Mouse (Mus musculus) gastrocnemius, postnatal 36 days (tissue): Measurements from ENCODE around the gene Chml. TPM values are rescaled to one million over a fixed set of nuclear protein-coding genes. Genes with fewer than 3 reads are reported as not detected.

ENCODE experiments used
- DNase-seq, 2 experiments: peaks; one replicate each; pipeline ENCODE4 v3.0.0; 2022
- intact Hi-C: fragments of 180-260 bp; cut with DNase I; formaldehyde crosslinking; loops from one replicate; pipeline ENCODE4 v1.15.1; 2025
- long read RNA-seq, 2 experiments: library from polyadenylated mRNA; stranded (forward); transcript quantifications; one replicate each; pipeline ENCODE4 v2.0.0; 2021
- total RNA-seq, 2 experiments: library from RNA; stranded (reverse); gene quantifications; 2 replicates each; pipeline ENCODE4 v1.2.3; 2021

Chml gene
- total RNA-seq, result 1 to 10 TPM; 2.2 to 2.5 TPM
- long read RNA-seq, experiment 1, result 0 reads
- long read RNA-seq, experiment 2, result 0 reads

DNA sequence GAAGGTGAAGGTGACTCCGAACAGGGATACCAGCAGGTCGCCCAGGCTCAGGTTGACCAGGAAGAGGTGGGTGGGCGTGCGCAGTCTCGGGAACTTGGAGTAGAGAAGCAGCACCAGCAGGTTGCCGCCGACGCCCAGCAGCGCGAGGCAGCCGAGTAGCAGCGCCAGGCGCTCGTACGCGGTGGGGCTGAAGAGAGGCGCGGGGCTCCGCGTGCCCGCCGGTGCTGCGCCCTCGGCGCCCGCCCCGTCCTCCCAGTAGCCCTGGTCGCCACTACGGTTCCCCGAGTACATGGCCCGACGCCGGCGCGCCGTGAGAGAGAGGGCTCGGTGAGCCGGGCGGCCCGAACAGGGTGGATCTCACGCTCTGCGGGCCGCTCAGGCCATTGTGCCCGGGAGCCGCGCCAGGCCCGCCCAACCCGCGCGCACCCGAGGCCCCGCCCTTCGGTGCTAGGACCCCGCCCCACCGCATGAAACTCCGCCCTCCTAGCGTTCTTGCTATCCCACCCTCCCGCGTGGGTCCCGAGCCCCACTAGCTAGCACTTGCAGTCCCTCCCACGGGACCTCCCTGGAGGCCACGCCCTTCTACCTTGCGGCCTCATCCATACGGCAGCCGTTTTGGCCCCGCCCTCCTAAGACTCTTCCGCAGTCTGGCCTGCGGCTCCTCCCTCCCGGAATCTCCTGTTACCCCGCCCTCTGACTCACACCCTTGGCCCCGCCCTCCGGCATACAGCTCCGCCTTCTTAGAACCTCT, at the start of gene Chml, which contains the start of gene Opn3:
Gene Chml (minus strand): TSS at position 656 of the 751 bp plus-strand sequence.
Gene Opn3 (minus strand): TSS at position 531 of the 751 bp plus-strand sequence.
- DNase-seq, result peak; percentile 97 to 98
- intact Hi-C loops, result loop anchor here (2.0 to 5.0 kb wide), 2 partner anchors 68 to 190 kb away; partner anchors contain the start of genes Exo1 and Fh1

DNA sequence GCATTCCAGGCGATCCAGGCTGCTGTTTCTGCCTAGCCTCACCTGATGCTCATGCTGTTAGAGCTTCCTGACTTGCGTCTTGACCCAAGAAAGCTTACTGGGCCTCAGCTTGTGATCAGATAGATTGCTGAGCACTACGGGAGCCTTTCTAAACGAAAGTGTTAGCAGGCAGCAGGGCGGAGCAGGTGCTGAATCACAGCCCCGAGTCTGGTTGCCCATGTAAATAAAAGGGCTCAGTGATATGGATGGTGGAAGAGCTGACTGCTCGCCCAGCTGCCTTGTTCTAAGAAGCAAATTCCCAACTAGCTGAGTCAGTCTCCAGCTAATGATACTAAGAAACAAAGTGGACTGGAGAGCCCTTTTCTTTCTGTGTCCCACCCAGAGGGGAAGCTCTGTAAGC, 33.1 kb upstream of the Chml start:
- intact Hi-C loops, result no loop called here
- no peak for DNase-seq

DNA sequence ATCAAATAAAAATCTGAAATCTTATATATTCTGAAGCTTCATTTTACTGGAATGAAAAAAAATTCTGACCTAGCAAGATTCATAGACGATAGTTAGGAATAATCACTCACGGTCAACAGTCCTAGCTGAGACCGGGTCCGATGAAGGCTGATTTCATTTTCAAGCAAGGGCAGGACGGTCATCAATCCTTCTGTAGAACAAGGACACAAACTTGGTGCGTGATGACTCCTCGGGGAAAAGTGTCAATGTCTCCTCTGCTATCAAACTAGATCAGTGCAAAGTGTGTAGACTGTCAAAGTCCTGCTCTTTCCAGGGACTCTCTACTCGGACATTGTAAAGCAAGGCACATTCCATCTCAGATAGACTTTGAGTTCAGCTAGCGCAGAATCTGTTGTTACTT, 24.1 kb upstream of the Chml start:
- intact Hi-C loops, result no loop called here
- DNase-seq, result no peak

DNA sequence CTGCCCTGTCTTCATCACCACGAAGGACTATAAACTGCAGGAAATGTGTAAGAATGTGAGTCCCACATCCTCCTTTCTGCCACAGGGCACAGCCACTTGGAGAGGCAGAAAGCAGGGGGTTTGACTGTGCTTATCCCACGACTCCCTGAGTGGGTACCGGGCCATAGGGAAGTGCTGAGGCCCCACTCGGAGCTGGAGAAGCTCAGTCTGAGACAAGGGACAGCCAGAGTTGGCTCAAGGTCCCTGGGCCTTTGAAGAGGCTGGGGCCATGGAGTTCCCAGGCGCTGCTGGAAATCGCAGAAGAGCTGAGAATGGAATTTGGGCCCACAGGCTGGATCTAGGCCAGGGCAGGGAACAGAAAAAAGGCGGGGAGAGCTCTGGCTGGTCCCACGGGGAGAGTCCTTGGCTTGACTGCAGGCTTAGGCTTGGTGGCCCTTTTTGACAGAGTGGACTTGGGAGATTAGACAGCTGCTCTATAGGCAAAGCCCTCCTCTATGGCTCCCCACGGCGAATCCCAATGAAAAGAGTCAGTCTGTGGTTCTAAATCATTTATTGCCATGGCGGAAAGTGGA, 19.7 kb upstream of the Chml start:
- DNase-seq, result no peak
- intact Hi-C loops, result no loop called here

DNA sequence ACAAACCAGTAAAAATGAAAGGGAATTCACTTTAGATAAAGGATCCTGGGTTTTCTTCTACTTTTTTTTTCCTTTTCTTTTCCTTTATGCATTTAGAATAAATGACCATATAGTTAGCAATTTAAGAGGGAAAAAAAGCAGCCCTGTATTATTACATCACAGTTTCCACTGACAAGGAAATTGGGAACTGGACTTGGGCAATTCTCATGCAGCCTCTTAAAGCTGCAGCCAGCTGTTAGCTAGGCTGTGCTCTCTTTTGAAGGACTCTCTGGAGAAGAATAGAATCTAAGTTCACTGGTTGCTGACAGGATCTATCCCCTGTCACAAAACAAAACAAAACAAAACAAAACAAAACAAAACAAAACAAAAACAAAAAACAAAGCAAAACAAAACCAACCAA, 15.3 kb upstream of the Chml start:
- no peak for DNase-seq
- intact Hi-C loops, result no loop called here

DNA sequence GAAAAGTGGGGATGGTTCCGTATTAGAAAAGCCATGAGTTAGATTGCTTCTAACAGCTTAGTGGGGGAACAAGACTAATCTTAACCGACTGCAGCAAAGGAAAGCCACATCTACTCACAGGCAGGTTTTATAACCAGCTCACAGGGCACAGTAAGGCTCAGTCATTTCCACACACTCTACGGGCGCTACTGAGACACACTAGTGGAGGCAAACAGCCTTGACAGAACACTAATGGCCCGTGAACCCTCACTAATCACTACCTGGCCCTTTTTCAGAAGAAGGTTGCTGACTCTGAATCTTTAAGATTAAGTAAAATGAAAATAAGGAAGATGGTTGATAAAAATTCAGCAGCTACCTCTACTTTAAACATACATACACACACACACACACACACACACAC, 14.9 kb upstream of the Chml start:
- intact Hi-C loops, result no loop called here

DNA sequence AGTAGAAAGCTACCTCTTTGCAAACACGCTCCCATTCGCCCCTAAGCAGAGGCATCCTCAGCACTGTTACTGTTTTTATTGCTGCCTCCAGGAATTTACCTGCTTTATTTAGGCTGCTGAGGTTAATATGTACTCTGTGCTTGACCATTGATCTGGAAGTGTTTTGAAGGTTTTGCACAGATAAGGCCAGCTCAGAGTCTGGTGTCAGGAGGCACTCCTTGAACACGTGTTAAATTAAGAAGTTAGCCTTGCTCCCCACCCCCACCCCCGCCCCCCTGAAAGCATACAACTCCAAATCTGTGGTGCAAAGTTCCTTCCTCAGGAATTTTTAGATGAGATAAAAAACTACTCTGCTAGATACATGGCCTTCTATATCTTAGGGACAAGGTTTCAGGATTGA, 8.4 kb upstream of the Chml start:
- no peak for DNase-seq
- intact Hi-C loops, result no loop called here

More for the DNA sequence above, 14.9 kb upstream of the Chml start:
- no peak for DNase-seq

DNA sequence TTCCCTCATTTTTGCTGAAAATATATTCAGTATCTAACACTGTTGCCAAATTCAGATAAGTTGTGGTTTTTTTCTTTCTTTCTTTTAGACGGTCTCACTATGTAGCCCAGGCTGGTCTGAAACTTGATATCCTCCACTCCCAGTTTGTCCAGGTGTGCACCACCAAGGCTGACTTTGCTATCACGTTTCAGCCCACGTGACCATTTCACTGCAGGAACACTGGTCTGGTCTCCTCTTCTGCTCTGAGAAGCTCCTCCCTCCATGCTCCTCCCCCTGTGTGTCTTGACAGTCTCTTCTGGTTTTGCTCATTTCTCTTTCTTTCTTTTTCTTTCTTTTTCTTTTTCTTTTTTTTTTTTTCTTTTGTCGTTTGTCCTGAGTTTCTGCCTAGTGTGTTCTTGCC, 7.1 kb upstream of the Chml start:
- no peak for DNase-seq
- intact Hi-C loops, result no loop called here

DNA sequence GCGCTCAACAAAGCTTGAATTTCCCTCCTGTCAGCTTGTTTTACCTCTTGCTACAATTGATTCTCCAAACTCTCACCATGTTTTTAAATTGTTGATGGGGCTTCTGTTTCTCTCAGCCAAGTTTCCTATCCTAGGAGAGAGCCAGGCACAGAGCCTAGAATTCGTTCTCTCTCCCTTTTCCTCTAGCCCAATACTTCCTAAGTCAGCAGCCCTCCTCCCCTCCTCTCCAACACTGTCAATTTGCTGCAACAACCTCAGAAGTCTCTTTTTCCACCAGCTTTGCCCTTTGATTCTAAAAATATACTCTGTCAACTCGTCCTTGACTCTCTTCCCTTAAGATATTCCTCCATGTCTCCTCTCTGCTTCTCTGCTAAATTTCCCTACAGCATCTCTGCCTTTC, 6.7 kb upstream of the Chml start:
- DNase-seq, result no peak
- intact Hi-C loops, result no loop called here

DNA sequence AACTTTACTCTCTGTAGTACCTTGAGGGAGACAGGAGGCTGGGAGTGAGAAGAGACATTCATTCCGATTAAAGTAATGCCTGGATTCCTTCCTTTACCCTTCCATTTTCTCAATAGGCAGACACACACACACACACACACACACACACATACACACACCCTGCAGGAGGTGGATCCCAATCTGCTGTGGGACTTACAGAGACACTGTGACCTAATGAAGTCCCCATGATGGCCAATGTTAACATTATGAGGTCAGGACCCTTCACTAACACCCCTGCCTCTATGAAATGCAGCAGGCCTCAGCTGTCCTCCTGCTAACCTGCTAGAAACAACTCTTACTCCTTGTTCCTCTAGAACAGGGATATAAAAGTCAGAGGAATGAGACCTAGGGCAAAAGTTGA, 5.6 kb upstream of the Chml start, which contains the start of gene Wdr64:
Gene Wdr64 (plus strand): TSS at position 301 of the 400 bp plus-strand sequence.
- intact Hi-C loops, result no loop called here
- DNase-seq, result no peak

DNA sequence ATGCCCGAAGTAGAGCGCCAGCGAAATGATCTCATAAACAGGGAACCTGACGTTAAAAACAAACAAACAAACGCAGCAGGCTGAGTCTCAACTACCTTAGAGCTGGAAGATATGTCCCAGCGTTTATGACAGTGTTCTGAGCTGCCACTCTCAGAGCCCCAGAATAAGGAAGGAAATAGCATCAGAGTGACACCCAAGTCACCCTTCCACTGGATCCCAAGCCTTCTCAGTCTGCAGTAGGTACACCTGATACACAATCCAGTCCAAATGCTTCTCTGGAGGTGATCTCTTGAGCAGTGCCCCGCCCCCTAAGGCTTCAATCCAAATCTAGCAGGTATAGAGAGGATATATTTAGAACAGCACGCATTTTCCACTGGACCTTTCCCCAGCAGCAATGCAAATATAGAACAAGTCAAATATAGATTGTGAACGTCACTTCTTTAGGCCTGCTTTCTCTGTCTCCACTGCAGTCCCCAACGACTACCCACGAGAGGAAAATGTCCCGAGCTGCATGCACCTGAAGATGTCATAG, 794 bp upstream of the Chml start:
- intact Hi-C loops, result loop anchor here (2.0 to 5.0 kb wide), 2 partner anchors 69 to 189 kb away; partner anchors contain the start of genes Exo1 and Fh1
- no peak for DNase-seq

DNA sequence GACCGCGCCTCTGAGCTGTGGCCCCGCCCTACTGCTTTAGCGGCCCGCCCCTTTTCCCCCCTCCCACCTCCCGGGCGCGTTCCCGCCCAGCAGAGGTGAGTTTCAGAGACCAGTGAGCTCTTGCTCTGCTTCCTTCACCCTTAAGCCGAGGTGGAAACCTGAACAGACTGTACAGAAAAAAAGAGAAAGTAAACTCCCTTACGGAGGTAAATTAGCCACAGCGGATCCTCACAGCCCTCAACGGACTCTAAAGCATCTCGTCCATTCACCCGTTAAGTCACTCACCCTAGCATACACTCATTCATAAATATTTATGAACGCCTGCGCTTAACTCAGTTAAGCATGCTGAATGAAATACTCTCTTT, 278 bp upstream of the Chml start:
- no peak for DNase-seq
- intact Hi-C loops, result loop anchor here (2.0 to 5.0 kb wide), 2 partner anchors 68 to 189 kb away; partner anchors contain the start of genes Exo1 and Fh1

DNA sequence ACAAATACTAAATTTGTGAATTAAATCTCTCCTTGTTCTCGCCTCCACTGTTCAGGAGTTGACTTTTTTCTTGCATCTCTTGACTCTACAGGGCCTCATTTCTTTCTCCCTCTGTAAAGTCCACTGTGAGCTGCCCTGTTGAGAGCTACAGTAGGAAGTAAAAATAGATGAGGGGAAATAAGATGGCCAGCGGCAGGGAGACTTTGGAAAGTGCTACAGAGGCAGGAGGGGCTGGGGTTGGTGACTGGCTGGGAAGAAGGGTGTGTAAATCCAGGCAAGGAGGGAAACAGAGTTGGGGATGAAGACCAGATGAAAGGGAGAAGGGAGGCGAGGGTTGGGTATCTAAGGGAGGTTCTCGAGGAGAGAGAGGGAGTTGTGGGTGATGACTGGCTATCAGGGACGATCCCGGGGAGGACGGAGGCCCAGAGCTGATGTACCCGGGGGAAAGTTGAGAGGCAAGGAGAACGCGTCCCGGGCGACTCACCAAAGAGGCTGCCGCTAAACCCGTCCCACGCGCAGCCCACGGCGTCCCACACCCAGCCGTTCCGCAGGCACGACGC, 935 bp downstream of the Chml start:
- intact Hi-C loops, result loop anchor here (2.0 to 5.0 kb wide), 2 partner anchors 67 to 191 kb away; partner anchors contain the start of genes Exo1 and Fh1
- DNase-seq, result no peak

DNA sequence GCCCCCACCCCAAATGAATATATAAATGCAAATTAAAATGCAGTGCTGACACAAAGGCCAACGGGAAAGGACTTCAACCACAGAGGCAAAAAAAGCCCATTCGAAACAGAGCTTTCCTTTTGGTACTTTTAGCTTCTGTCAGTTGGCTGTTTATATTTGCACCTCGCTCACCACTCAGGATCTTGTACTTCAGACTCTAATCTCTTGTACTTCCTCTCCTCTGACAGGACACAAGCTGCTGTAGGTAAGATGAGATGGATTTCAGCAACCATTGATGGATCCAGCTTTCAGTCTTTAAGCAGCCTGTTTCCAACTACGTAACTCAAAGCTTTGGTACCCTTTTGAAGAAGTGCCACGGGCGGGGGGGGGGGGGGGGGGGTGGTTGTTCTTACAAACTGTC, 11.7 kb downstream of the Chml start:
- no peak for DNase-seq
- intact Hi-C loops, result no loop called here

DNA sequence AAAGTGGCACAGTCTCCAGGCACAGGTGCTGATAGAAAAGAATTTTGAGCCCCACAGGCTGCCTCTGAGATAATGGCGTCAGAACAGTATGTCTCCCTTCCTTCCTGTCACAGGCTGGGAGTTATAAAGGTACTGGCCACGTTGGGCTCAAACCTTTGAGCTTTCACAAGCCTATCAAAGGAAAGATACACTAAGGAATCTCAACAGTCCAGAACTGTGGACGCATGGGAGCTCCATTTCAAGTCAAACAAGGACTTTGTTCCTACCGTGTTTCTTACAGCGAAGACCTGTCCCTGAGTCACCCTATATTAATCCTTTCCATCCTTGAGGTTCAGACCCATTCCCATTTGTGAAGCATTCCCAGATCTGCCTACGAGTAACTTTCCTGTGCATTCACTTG, 15.2 kb downstream of the Chml start:
- intact Hi-C loops, result no loop called here
- DNase-seq, result no peak

DNA sequence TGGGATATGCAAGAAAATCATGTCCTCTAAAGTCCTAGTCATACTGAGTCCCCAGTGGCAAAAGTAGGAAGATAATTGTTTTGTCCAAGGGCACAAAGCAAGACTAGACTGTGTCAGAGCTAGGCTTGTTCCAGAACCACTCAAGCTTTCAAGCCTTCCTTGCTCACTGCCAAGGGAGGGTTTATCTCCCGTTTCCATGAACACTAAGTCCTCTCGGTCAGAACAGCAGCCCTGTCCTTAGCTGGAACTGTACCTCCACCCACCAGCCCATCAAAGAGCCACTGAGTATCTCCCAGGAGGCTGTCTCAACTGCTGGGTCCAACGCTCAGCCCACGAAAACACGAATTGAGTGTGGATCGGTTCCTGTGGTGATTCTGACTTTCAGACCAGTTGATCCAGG, 17.6 kb downstream of the Chml start:
- intact Hi-C loops, result no loop called here
- DNase-seq, result no peak

DNA sequence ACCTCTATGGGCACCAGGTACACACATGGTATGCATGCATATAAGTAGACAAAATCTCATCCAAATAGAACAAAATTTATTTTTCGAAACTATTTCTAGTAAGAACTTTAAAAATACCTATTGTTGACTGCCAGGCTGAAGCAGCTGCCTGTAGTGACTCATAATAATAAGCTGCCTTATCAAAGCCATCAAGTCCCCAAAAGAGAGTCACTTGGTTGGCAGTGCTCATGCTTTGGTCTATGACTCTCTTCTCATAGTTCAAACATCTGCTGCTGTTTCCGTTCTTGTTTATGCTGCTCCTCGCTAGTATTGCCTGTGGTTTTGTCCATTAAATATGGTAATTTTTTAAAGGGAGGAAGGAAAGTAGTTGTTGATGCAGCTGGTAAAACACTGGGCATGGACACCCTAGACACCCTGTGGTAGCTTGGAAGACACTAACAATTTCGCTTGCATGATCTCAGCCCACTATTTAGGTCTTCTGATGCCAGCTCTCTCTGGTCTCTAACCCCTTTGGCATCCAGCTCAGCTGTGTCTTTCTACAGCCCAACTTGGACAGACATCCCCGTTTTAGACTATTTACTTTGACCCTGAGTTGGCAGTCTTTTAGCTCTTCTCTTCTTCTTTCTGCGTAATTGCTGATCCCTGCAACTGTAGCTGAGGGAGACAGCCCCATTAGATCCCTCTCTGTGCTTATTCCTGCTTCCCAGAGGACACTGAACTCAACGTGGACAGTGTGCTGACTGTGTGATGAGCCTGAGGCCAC, 19.0 kb downstream of the Chml start:
- no peak for DNase-seq
- intact Hi-C loops, result no loop called here

DNA sequence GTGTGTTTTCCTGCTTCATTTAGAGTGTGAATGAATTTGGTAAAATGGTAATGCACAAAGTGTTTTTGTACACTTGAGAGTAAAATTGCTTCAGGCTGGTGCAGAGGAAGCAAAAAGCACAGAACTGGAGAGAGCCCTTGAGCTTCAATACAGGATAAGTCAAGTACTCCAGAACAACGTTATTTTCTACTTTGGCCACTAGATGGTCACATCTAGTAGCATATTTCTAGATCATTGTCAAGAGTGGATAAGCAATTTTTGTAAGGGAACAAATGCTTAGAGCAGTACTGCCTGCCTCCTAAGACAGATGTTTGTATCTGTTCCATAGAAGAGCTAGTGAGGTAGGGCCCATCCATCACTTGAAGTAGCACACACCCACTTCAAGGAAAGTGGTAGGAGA, 21.1 kb downstream of the Chml start:
- intact Hi-C loops, result no loop called here

DNA sequence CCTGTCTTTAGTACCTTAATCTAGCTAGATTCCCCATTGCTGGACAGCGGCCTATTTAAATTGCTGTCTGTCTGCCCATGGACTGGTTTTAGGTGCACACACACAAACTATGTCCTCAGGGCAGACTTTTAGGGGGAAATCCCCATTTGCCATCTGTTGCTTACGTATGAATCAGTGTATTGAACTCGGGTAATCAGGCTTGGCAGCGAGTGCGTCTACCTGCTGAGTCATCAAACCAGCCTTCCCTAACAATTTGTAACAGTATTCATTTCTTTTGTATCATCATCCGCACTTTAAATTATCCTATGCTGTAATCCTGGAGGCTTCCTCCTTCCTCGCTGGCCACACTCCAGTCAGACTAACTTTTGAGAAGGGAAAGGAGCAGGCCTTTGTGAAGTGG, 22.7 kb downstream of the Chml start:
- DNase-seq, result no peak
- intact Hi-C loops, result no loop called here

More for the DNA sequence above, 21.1 kb downstream of the Chml start:
- DNase-seq, result no peak

DNA sequence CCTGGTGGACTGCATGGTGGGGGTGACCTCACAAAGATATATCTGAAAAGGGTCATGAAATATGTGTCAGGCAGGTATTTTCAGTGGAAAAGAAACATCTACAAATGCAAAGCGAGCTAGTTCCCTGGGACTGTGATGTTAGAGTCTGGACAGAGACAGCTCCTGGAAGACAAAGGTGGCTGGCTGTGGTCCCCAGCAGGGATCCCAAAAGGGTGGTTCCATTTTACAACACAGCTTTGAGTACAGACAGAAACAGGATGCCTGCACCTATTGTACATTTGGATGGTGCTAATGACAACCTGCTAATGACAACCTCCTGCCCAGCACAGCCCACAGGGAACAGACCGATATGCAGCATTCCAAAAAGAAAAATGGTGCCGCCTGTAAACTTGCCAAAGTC, 23.2 kb downstream of the Chml start:
- no peak for DNase-seq
- intact Hi-C loops, result no loop called here
